Mouse (Mus musculus): ENCODE results near the gene Znrf4.

Gene Znrf4

GRCm38 (mm10) chr17:56464345-56464744, 47.9 kb downstream of the Znrf4 start:
- no peak for DNase-seq

- DNase-seq: no peak
Observed at GRCm38 (mm10) chr17:56463500-56463899, 48.7 kb downstream of the Znrf4 start.

- no peak for DNase-seq
Observed at GRCm38 (mm10) chr17:56462835-56463455, 49.3 kb downstream of the Znrf4 start.

- DNase-seq: peak; percentile 100
Observed at GRCm38 (mm10) chr17:56461771-56462743, 50.2 kb downstream of the Znrf4 start.

All from embryo, embryonic 11 days (tissue).